Mouse (Mus musculus) MEL (cell line): ENCODE measurements around the gene Gnao1.

Experiments used
- BHLHE40 ChIP-seq: IDR thresholded peaks from 2 replicates; pipeline ENCODE4 v1.6.1; 2012; ENCODE audit warnings: low read depth, mild to moderate bottlenecking, inconsistent platforms, low read length, improper control_type of control experiment, borderline replicate concordance
- CHD1 ChIP-seq: IDR thresholded peaks from 2 replicates; pipeline ENCODE4 v1.6.1; 2012; ENCODE audit warnings: low read depth, mild to moderate bottlenecking, inconsistent platforms, low read length, improper control_type of control experiment
- CTCF ChIP-seq, 3 experiments: IDR thresholded peaks in 2 of 3; conservative IDR thresholded peaks in 1 of 3; 2 replicates each; pipeline ENCODE4 v1.5.1; 2011 to 2012; ENCODE audit warnings: low read length in 3 of 3, low read depth in 2 of 3, mild to moderate bottlenecking in 2 of 3, improper control_type of control experiment in 1 of 3, inconsistent platforms in 1 of 3, mixed read lengths in 1 of 3, moderate library complexity in 1 of 3; ENCODE audit not compliant: control insufficient read depth in 1 of 3, insufficient read depth in 1 of 3, poor library complexity in 1 of 3, severe bottlenecking in 1 of 3
- EP300 ChIP-seq, 2 experiments: IDR thresholded peaks; 2 replicates each; pipeline ENCODE4 v1.6.1; 2011; ENCODE audit warnings: improper control_type of control experiment in 2 of 2, low read length in 2 of 2, low read depth in 1 of 2, mild to moderate bottlenecking in 1 of 2
- GATA1 ChIP-seq: IDR thresholded peaks from 2 replicates; pipeline ENCODE4 v1.6.1; 2011; ENCODE audit warnings: low read depth, low read length, improper control_type of control experiment
- JUND ChIP-seq: IDR thresholded peaks from 2 replicates; pipeline ENCODE4 v1.6.1; 2011; ENCODE audit warnings: low read depth, mild to moderate bottlenecking, improper control_type of control experiment, low read length
- MYB ChIP-seq: IDR thresholded peaks from 2 replicates; pipeline ENCODE4 v1.6.1; 2011; ENCODE audit warnings: mild to moderate bottlenecking, low read depth, low read length, improper control_type of control experiment
- MYC ChIP-seq: IDR thresholded peaks from 2 replicates; pipeline ENCODE4 v1.6.1; 2011; ENCODE audit warnings: low read depth, mild to moderate bottlenecking, low read length, improper control_type of control experiment, moderate library complexity
- POLR2A ChIP-seq, 2 experiments: IDR thresholded peaks; 2 replicates each; pipeline ENCODE4 v1.6.1; 2011 to 2012; ENCODE audit warnings: low read length in 2 of 2, mild to moderate bottlenecking in 2 of 2, control low read depth in 1 of 2, improper control_type of control experiment in 1 of 2, low read depth in 1 of 2, moderate library complexity in 1 of 2; ENCODE audit not compliant: control insufficient read depth in 1 of 2, insufficient read depth in 1 of 2, poor library complexity in 1 of 2
- POLR2AphosphoS2 ChIP-seq: IDR thresholded peaks from 2 replicates; pipeline ENCODE4 v1.6.1; 2011; ENCODE audit warnings: low read length, improper control_type of control experiment
- USF2 ChIP-seq, 2 experiments: IDR thresholded peaks; 2 replicates each; pipeline ENCODE4 v1.6.1; 2011 to 2012; ENCODE audit warnings: improper control_type of control experiment in 2 of 2, low read length in 2 of 2, borderline replicate concordance in 1 of 2, inconsistent platforms in 1 of 2, low read depth in 1 of 2, mild to moderate bottlenecking in 1 of 2; ENCODE audit not compliant: insufficient read depth in 1 of 2

DNA sequence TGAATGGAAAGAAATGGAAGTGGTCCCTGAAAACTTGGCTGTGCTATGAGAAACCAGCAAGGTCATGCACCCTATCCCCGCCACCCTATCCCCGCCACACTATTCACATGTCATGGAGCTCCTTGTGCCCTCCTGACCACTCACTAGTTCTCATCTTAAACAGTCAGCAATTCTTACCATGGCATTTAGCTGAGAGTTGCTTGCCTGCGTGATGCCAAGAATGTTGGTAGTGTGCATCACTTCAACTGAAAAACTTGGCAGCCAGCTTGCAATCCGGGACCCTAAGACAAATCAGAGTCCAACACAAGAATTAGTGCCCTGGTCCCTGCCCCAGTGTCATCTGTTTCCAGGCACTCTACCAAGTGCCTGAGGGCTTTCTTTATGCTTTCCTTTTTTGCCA, 170.4 kb downstream of the Gnao1 start:
- TF ChIP-seq POLR2AphosphoS2 (no peak), JUND (no peak), POLR2A (IDR thresholded peaks at IDR 0.05; ENCODE audit: control insufficient read depth in 1 of 2, insufficient read depth in 1 of 2, low read depth in 1 of 2, low read length in 2 of 2, poor library complexity in 1 of 2) (no peak), CTCF (IDR thresholded peaks at IDR 0.05 in 2 of 3, conservative IDR thresholded peaks at IDR 0.05 in 1 of 3; ENCODE audit: control insufficient read depth in 1 of 3, insufficient read depth in 1 of 3, low read depth in 2 of 3, low read length in 3 of 3, poor library complexity in 1 of 3, severe bottlenecking in 1 of 3) (no peak), BHLHE40 (no peak), MYC (no peak), EP300 (IDR thresholded peaks at IDR 0.05; ENCODE audit: low read depth in 1 of 2, low read length in 2 of 2) (no peak), MYB (no peak), CHD1 (no peak), GATA1 (no peak), USF2 (IDR thresholded peaks at IDR 0.05; ENCODE audit: borderline replicate concordance in 1 of 2, insufficient read depth in 1 of 2, low read depth in 1 of 2, low read length in 2 of 2) (no peak)
